Mouse (Mus musculus) MEL (cell line): ENCODE results near the gene Zfand3.

Experiments
- CTCF ChIP-seq, 3 experiments: IDR thresholded peaks in 2 of 3; conservative IDR thresholded peaks in 1 of 3; 2 replicates each; pipeline ENCODE4 v1.5.1; 2011 to 2012; ENCODE audit warnings: low read length in 3 of 3, low read depth in 2 of 3, mild to moderate bottlenecking in 2 of 3, improper control_type of control experiment in 1 of 3, inconsistent platforms in 1 of 3, mixed read lengths in 1 of 3, moderate library complexity in 1 of 3; ENCODE audit not compliant: control insufficient read depth in 1 of 3, insufficient read depth in 1 of 3, poor library complexity in 1 of 3, severe bottlenecking in 1 of 3
- ETS1 ChIP-seq: IDR thresholded peaks from 2 replicates; pipeline ENCODE4 v1.6.1; 2012; ENCODE audit warnings: low read depth, mild to moderate bottlenecking, inconsistent platforms, low read length, improper control_type of control experiment, moderate library complexity
- HCFC1 ChIP-seq: IDR thresholded peaks from 2 replicates; pipeline ENCODE4 v1.6.1; 2012; ENCODE audit warnings: low read depth, mild to moderate bottlenecking, inconsistent platforms, low read length, improper control_type of control experiment, moderate library complexity
- KAT2A ChIP-seq: conservative IDR thresholded peaks from 2 replicates; pipeline ENCODE4 v1.6.1; 2012; ENCODE audit warnings: low read depth, low read length, improper control_type of control experiment, inconsistent platforms
- MAX ChIP-seq: IDR thresholded peaks from 2 replicates; pipeline ENCODE4 v1.6.1; 2011; ENCODE audit warnings: low read length, improper control_type of control experiment
- POLR2A ChIP-seq, 2 experiments: IDR thresholded peaks; 2 replicates each; pipeline ENCODE4 v1.6.1; 2011 to 2012; ENCODE audit warnings: low read length in 2 of 2, mild to moderate bottlenecking in 2 of 2, control low read depth in 1 of 2, improper control_type of control experiment in 1 of 2, low read depth in 1 of 2, moderate library complexity in 1 of 2; ENCODE audit not compliant: control insufficient read depth in 1 of 2, insufficient read depth in 1 of 2, poor library complexity in 1 of 2
- TAL1 ChIP-seq: IDR thresholded peaks from 2 replicates; pipeline ENCODE4 v1.6.1; 2012; ENCODE audit warnings: mild to moderate bottlenecking, inconsistent platforms, low read length, moderate library complexity, mixed read lengths
- UBTF ChIP-seq: IDR thresholded peaks from 2 replicates; pipeline ENCODE4 v1.6.1; 2012; ENCODE audit warnings: low read depth, mild to moderate bottlenecking, inconsistent platforms, low read length, improper control_type of control experiment, moderate library complexity, borderline replicate concordance; ENCODE audit not compliant: insufficient read depth

DNA sequence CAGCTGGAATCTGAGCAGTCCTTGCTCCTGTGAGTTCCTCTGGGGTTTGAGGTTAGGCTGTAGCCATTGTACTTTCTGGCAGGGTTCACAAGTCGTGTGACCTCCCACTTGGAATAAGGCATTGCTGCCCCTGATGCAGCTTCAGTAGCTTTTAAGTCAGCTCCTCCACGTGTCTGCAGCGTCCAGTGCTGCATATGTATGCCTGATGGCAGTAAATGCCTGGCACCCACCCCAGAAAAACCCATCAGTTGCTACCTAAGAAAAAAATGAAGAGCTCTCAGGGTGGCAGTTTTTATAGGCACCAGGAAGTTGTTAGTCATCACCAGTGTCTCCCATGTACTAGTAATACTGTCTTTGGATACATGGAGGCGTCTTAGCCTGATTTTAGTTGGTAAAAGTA, 79.5 kb downstream of the Zfand3 start:
- no peak for TF ChIP-seq CTCF (IDR thresholded peaks at IDR 0.05 in 2 of 3, conservative IDR thresholded peaks at IDR 0.05 in 1 of 3; ENCODE audit: control insufficient read depth in 1 of 3, insufficient read depth in 1 of 3, low read depth in 2 of 3, low read length in 3 of 3, poor library complexity in 1 of 3, severe bottlenecking in 1 of 3)
- no peak for TF ChIP-seq ETS1
- no peak for TF ChIP-seq UBTF
- no peak for TF ChIP-seq TAL1
- TF ChIP-seq HCFC1 = no peak
- no peak for TF ChIP-seq MAX
- TF ChIP-seq KAT2A = no peak
- TF ChIP-seq POLR2A (IDR thresholded peaks at IDR 0.05; ENCODE audit: control insufficient read depth in 1 of 2, insufficient read depth in 1 of 2, low read depth in 1 of 2, low read length in 2 of 2, poor library complexity in 1 of 2) = no peak
